Comparison of ENCODE assay signal across 9 mouse cellular contexts in the genomic region with DNA sequence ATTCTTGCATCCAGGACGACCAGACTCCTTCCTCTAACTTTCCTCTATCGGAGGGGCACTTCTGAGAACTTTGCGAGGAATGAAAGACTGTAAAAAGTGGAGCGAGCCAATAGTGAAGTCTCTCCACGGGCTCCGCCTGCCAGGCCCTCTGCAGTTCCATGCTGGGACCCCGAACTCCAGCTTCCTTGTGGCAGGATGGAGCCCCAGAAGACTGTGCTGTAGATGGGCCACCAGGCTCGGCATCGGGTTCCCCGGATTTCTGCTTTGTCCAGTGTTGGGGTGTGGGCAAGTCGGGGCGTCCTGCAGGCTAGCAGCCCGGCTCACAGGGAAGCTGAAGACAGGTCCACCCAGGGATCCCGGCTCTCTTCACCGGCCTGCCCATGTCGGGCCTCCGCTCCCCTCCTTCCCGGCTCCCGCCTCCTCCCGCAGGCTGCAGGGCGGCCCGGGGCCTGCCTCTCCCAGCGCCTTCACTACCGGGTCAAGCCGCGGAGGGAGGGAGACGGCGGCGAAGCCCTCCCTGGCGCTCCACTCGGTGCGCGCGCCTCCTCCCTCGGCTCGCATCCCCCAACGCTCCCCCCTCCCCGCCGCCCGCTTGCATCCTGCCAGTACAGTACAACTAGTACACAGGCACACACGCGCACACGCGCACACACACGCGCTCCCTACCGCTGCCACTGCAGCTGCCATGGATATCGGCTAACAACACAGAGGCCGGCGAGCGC. TPM values are rescaled to one million over a fixed set of nuclear protein-coding genes. Genes with fewer than 3 reads are reported as not detected.
DNase-seq lines count a peak whose midpoint lies in the region; ATAC-seq and TF ChIP-seq lines count a peak whose summit lies in the region.
"Had no signal": no experiment of that assay in that cellular context is flagged by ENCODE, and none has a peak within 500 bp of the region (broad histone marks: within the 10 kb centered on the region; RNA-seq: fewer than 3 reads in every experiment).

No protein-coding gene starts in this region.

- DNase-seq in WW6 (ENCODE audit: low read depth, low spot score): peak; percentile 57
- DNase-seq in cerebellum, postnatal 25 days: peak; percentile 92 to 94
- DNase-seq in frontal cortex, postnatal 25 days (ENCODE audit: low spot score in 2 of 2): peak; percentile 56 to 57
- DNase-seq in hindbrain, embryonic 11.5 days (ENCODE audit: low spot score): peak; percentile 88
- peak; percentile 81 to 84 for DNase-seq in layer of hippocampus, postnatal 10 days (ENCODE audit: low spot score in 2 of 2)
- peak; percentile 86 for DNase-seq in lung, embryonic 14.5 days
- peak; percentile 90 for DNase-seq in retina, embryonic 14.5 days (ENCODE audit: low spot score)
- no peak for DNase-seq in B cell, adult 2 months

- H3K36me3 ChIP-seq in hindbrain, embryonic 11.5 days (ENCODE audit: control insufficient read depth, insufficient read depth, low read length): no peaks in the 10 kb centered on the region
- H3K36me3 ChIP-seq in lung, embryonic 14.5 days (ENCODE audit: insufficient read depth): no peaks in the 10 kb centered on the region

- no peak for TF ChIP-seq CTCF in lung, embryonic 14.5 days (IDR thresholded peaks at IDR 0.05; ENCODE audit: low read depth)

- WGBS in hindbrain, embryonic 11.5 days: under 1% methylated on average over 39 of the region's 51 CpGs
- WGBS in lung, embryonic 14.5 days: under 1% methylated on average over 46 of the region's 51 CpGs

- ATAC-seq in hindbrain, embryonic 11.5 days (ENCODE audit: low FRiP score): peak; percentile 94
- peak; percentile 97 for ATAC-seq in lung, embryonic 14.5 days (ENCODE audit: insufficient read depth)
- ATAC-seq: Patski had no signal

- no peaks in the 10 kb centered on the region; the same call in 1 of the 2 replicates for H3K27me3 ChIP-seq in hindbrain, embryonic 11.5 days (ENCODE audit: control insufficient read depth, insufficient read depth, low read length)
- H3K27me3 ChIP-seq in lung, embryonic 14.5 days (ENCODE audit: insufficient read depth, low read length): peaks cover 10% of the 10 kb centered on the region; the same call in 1 of the 2 replicates

- H3K9me3 ChIP-seq in hindbrain, embryonic 11.5 days (ENCODE audit: control insufficient read depth, low read length): no peaks in the 10 kb centered on the region
- H3K9me3 ChIP-seq in lung, embryonic 14.5 days (ENCODE audit: low read depth, low read length): no peaks in the 10 kb centered on the region

- H3K9ac ChIP-seq in hindbrain, embryonic 11.5 days (ENCODE audit: low read depth, low read length): peak overlapping the region; percentile 80
- peak overlapping the region; percentile 60 for H3K9ac ChIP-seq in lung, embryonic 14.5 days

- H3K4me1 ChIP-seq in hindbrain, embryonic 11.5 days (replicated peaks; ENCODE audit: control insufficient read depth, insufficient read depth, low read length): 0 out of 2 replicates have a peak, but pooled peaks cover 2% of the 10 kb centered on the region
- H3K4me1 ChIP-seq in lung, embryonic 14.5 days (ENCODE audit: insufficient read depth): no peaks in the 10 kb centered on the region

- H3K4me2 ChIP-seq in hindbrain, embryonic 11.5 days (replicated peaks; ENCODE audit: low read depth, low read length): peak overlapping the region; percentile 98
- H3K4me2 ChIP-seq in lung, embryonic 14.5 days: peak overlapping the region; percentile 94

- H3K4me3 ChIP-seq in hindbrain, embryonic 11.5 days (ENCODE audit: low read depth, low read length): peak overlapping the region; percentile 62
- H3K4me3 ChIP-seq in lung, embryonic 14.5 days (ENCODE audit: low read depth, low read length): peak overlapping the region; percentile 63

- peak overlapping the region; percentile 65 for H3K27ac ChIP-seq in hindbrain, embryonic 11.5 days (ENCODE audit: low read depth, low read length)
- H3K27ac ChIP-seq in lung, embryonic 14.5 days (ENCODE audit: low read depth): peak overlapping the region; percentile 68; the same call in 1 of the 2 replicates

RNA-seq across cellular contexts. Expression of gene Magi2, which starts 0.5 kb away (rescaled TPM):
- polyA plus RNA-seq in hindbrain, embryonic 11.5 days (2014; fragmentation: Nextera tagmentation; extraction: Ambion mirVana): 6.0 and 8.7 TPM in 2 replicates
- 10 to 100 TPM; 92.3 to 96.4 TPM for total RNA-seq in layer of hippocampus, postnatal 10 days (2021)
- polyA plus RNA-seq in lung, embryonic 14.5 days (2014; fragmentation: Nextera tagmentation; extraction: Ambion mirVana): 2.4 and 3.0 TPM in 2 replicates

Comparison
In these comparisons a context has a peak if more than half of its experiments do, and no peak if none do; other contexts are left out.
1. DNase-seq: peak in WW6 (single experiment), cerebellum, postnatal 25 days (2 of 2), frontal cortex, postnatal 25 days (2 of 2), hindbrain, embryonic 11.5 days (single experiment), layer of hippocampus, postnatal 10 days (2 of 2), lung, embryonic 14.5 days (single experiment) and retina, embryonic 14.5 days (single experiment); none in B cell, adult 2 months (0 of 2).